In genomic region chr10:129972994-129973393, GRCm38 (mm10) we compare ENCODE assay signal across 23 mouse cellular contexts. TPM values are rescaled to one million over a fixed set of nuclear protein-coding genes. Genes with fewer than 3 reads are reported as not detected.
"Had no signal": no experiment of that assay in that cellular context is flagged by ENCODE, and none has a peak within 500 bp of the region (broad histone marks: within the 10 kb centered on the region; RNA-seq: fewer than 3 reads in every experiment).

No protein-coding gene starts in this region.

RNA-seq across cellular contexts. Expression of gene Olfr247, which starts 2.9 kb away (rescaled TPM):
- total RNA-seq: layer of hippocampus, adult 8-10 months; layer of hippocampus, postnatal 10 days; layer of hippocampus, postnatal 36 days; left cerebral cortex, adult 2 months; left cerebral cortex, postnatal 10 days; left cerebral cortex, postnatal 36 days; liver, adult 2 months; megakaryocyte, adult 5-6 weeks had no signal
- polyA plus RNA-seq: kidney, embryonic 15.5 days; limb, embryonic 11.5 days; limb, embryonic 14.5 days; liver, adult 2 months; liver, embryonic 13.5 days; liver, embryonic 16.5 days; lung, adult 2 months; lung, embryonic 16.5 days; midbrain, embryonic 10.5 days; midbrain, embryonic 15.5 days; neural tube, embryonic 14.5 days; small intestine, adult 2 months; spleen, adult 2 months; stomach, embryonic 16.5 days; testis, adult 2 months; urinary bladder, adult 2 months had no signal

RNA-seq across cellular contexts. Expression of gene Olfr819, which starts 5.9 kb away (rescaled TPM):
- total RNA-seq: layer of hippocampus, adult 8-10 months; layer of hippocampus, postnatal 10 days; layer of hippocampus, postnatal 36 days; left cerebral cortex, adult 2 months; left cerebral cortex, postnatal 10 days; left cerebral cortex, postnatal 36 days; liver, adult 2 months; megakaryocyte, adult 5-6 weeks had no signal
- polyA plus RNA-seq: kidney, embryonic 15.5 days; limb, embryonic 11.5 days; limb, embryonic 14.5 days; liver, adult 2 months; liver, embryonic 13.5 days; liver, embryonic 16.5 days; lung, adult 2 months; lung, embryonic 16.5 days; midbrain, embryonic 10.5 days; midbrain, embryonic 15.5 days; neural tube, embryonic 14.5 days; small intestine, adult 2 months; spleen, adult 2 months; stomach, embryonic 16.5 days; testis, adult 2 months; urinary bladder, adult 2 months had no signal

RNA-seq across cellular contexts. Expression of gene Gm10310, which starts 11.9 kb away (rescaled TPM):
- total RNA-seq: layer of hippocampus, adult 8-10 months; layer of hippocampus, postnatal 10 days; layer of hippocampus, postnatal 36 days; left cerebral cortex, adult 2 months; left cerebral cortex, postnatal 10 days; left cerebral cortex, postnatal 36 days; liver, adult 2 months; megakaryocyte, adult 5-6 weeks had no signal
- polyA plus RNA-seq: kidney, embryonic 15.5 days; limb, embryonic 11.5 days; limb, embryonic 14.5 days; liver, adult 2 months; liver, embryonic 13.5 days; liver, embryonic 16.5 days; lung, adult 2 months; lung, embryonic 16.5 days; midbrain, embryonic 10.5 days; midbrain, embryonic 15.5 days; neural tube, embryonic 14.5 days; small intestine, adult 2 months; spleen, adult 2 months; stomach, embryonic 16.5 days; testis, adult 2 months; urinary bladder, adult 2 months had no signal

RNA-seq across cellular contexts. Expression of gene Olfr818, which starts 24.1 kb away (rescaled TPM):
- total RNA-seq: layer of hippocampus, adult 8-10 months; layer of hippocampus, postnatal 10 days; layer of hippocampus, postnatal 36 days; left cerebral cortex, adult 2 months; left cerebral cortex, postnatal 10 days; left cerebral cortex, postnatal 36 days; liver, adult 2 months; megakaryocyte, adult 5-6 weeks had no signal
- polyA plus RNA-seq: kidney, embryonic 15.5 days; limb, embryonic 11.5 days; limb, embryonic 14.5 days; liver, adult 2 months; liver, embryonic 13.5 days; liver, embryonic 16.5 days; lung, adult 2 months; lung, embryonic 16.5 days; midbrain, embryonic 10.5 days; midbrain, embryonic 15.5 days; neural tube, embryonic 14.5 days; small intestine, adult 2 months; spleen, adult 2 months; stomach, embryonic 16.5 days; testis, adult 2 months; urinary bladder, adult 2 months had no signal

RNA-seq across cellular contexts. Expression of gene Olfr820, which starts 39.4 kb away (rescaled TPM):
- total RNA-seq: layer of hippocampus, adult 8-10 months; layer of hippocampus, postnatal 10 days; layer of hippocampus, postnatal 36 days; left cerebral cortex, adult 2 months; left cerebral cortex, postnatal 10 days; left cerebral cortex, postnatal 36 days; liver, adult 2 months; megakaryocyte, adult 5-6 weeks had no signal
- polyA plus RNA-seq: kidney, embryonic 15.5 days; limb, embryonic 11.5 days; limb, embryonic 14.5 days; liver, adult 2 months; liver, embryonic 13.5 days; liver, embryonic 16.5 days; lung, adult 2 months; lung, embryonic 16.5 days; midbrain, embryonic 10.5 days; midbrain, embryonic 15.5 days; neural tube, embryonic 14.5 days; small intestine, adult 2 months; spleen, adult 2 months; stomach, embryonic 16.5 days; testis, adult 2 months; urinary bladder, adult 2 months had no signal
